ENCODE assay signal across 8 mouse cellular contexts in genomic region chr5:100428734-100429343, GRCm38 (mm10). TPM values are rescaled to one million over a fixed set of nuclear protein-coding genes. Genes with fewer than 3 reads are reported as not detected.
A peak's percentile ranks its signal among the peaks of the same experiment; 100 is the strongest.
DNase-seq lines count a peak whose midpoint lies in the region; ATAC-seq lines count a peak whose summit lies in the region.

No protein-coding gene starts in this region.

- no peaks in the 10 kb centered on the region for H3K27me3 ChIP-seq in kidney, embryonic 14.5 days (ENCODE audit: control insufficient read depth, insufficient read depth, low read length)
- no peaks in the 10 kb centered on the region for H3K27me3 ChIP-seq in hindbrain, embryonic 10.5 days (ENCODE audit: insufficient read depth, poor library complexity, severe bottlenecking)
- H3K27me3 ChIP-seq in midbrain, embryonic 10.5 days (ENCODE audit: low read depth, poor library complexity, severe bottlenecking): no peaks in the 10 kb centered on the region

- H3K27ac ChIP-seq in kidney, embryonic 14.5 days (ENCODE audit: low read depth, low read length): peak overlapping the region; percentile 94
- peak overlapping the region; percentile 97 for H3K27ac ChIP-seq in hindbrain, embryonic 10.5 days
- H3K27ac ChIP-seq in midbrain, embryonic 10.5 days (replicated peaks): peak overlapping the region; percentile 98

- DNase-seq in kidney, adult 18-20 months: no peak
- peak; percentile 84 for DNase-seq in R1 (ENCODE audit: low read depth, low spot score)
- no peak for DNase-seq in hindbrain, embryonic 10.5 days (ENCODE audit: low spot score)
- no peak for DNase-seq in midbrain, embryonic 10.5 days (ENCODE audit: low spot score)
- no peak for DNase-seq in B cell, adult 2 months
- DNase-seq in adrenal gland, adult (ENCODE audit: inconsistent age in 2 of 2, low spot score in 1 of 2): no peak
- DNase-seq in ovary, postnatal 36 days (ENCODE audit: low spot score): no peak

- H3K36me3 ChIP-seq in kidney, embryonic 14.5 days (ENCODE audit: control insufficient read depth, insufficient read depth, low read length): peaks cover 40% of the 10 kb centered on the region
- peaks cover 46% of the 10 kb centered on the region for H3K36me3 ChIP-seq in hindbrain, embryonic 10.5 days
- peaks cover 44% of the 10 kb centered on the region for H3K36me3 ChIP-seq in midbrain, embryonic 10.5 days

- H3K9me3 ChIP-seq in kidney, embryonic 14.5 days (ENCODE audit: control insufficient read depth, low read length): no peaks in the 10 kb centered on the region
- no peaks in the 10 kb centered on the region for H3K9me3 ChIP-seq in hindbrain, embryonic 10.5 days
- H3K9me3 ChIP-seq in midbrain, embryonic 10.5 days (replicated peaks): no peaks in the 10 kb centered on the region

- peak overlapping the region; percentile 96 for H3K9ac ChIP-seq in kidney, embryonic 14.5 days (ENCODE audit: low read depth, low read length)

- WGBS in kidney, embryonic 14.5 days: under 1% methylated on average over 20 of the region's 20 CpGs
- under 1% methylated on average over 20 of the region's 20 CpGs for WGBS in hindbrain, embryonic 10.5 days
- WGBS in midbrain, embryonic 10.5 days: under 1% methylated on average over 20 of the region's 20 CpGs

- ATAC-seq in kidney, embryonic 14.5 days (ENCODE audit: low FRiP score, low TSS enrichment): peak; percentile 50; the same call in 1 of the 2 replicates

- peaks cover 37% of the 10 kb centered on the region for H3K4me1 ChIP-seq in kidney, embryonic 14.5 days (ENCODE audit: control insufficient read depth, insufficient read depth, low read length)
- peaks cover 58% of the 10 kb centered on the region for H3K4me1 ChIP-seq in hindbrain, embryonic 10.5 days (replicated peaks)
- peaks cover 59% of the 10 kb centered on the region for H3K4me1 ChIP-seq in midbrain, embryonic 10.5 days

- H3K4me3 ChIP-seq in kidney, embryonic 14.5 days (ENCODE audit: low read length): peak overlapping the region; percentile 86
- peak overlapping the region; percentile 67 for H3K4me3 ChIP-seq in hindbrain, embryonic 10.5 days
- peak overlapping the region; percentile 89 for H3K4me3 ChIP-seq in midbrain, embryonic 10.5 days

- H3K4me2 ChIP-seq in kidney, embryonic 14.5 days (replicated peaks; ENCODE audit: low read depth, low read length): peak overlapping the region; percentile 89

RNA-seq across cellular contexts. Expression of gene Sec31a, which starts 12.8 kb away (rescaled TPM):
- 111 and 163 TPM in 2 replicates for polyA plus RNA-seq in kidney, embryonic 14.5 days (2014; fragmentation: Nextera tagmentation; extraction: Ambion mirVana)
- 108 and 114 TPM in 2 replicates for polyA plus RNA-seq in hindbrain, embryonic 10.5 days (2016; fragmentation: Nextera tagmentation; extraction: Ambion mirVana)
- polyA plus RNA-seq in midbrain, embryonic 10.5 days (2016; fragmentation: Nextera tagmentation; extraction: Ambion mirVana): 101 and 109 TPM in 2 replicates
